Mouse (Mus musculus) ES-E14 (cell line): ENCODE data around the gene Rab44.

Experiments used
- MAFK ChIP-seq: IDR thresholded peaks from 2 replicates; pipeline ENCODE4 v1.6.1; 2014; ENCODE audit warnings: mild to moderate bottlenecking, low read depth, low read length, inconsistent platforms; ENCODE audit not compliant: insufficient read depth
- ZC3H11A ChIP-seq: IDR thresholded peaks from 2 replicates; pipeline ENCODE4 v1.6.1; 2012; ENCODE audit warnings: low read depth, mild to moderate bottlenecking, inconsistent platforms, low read length, borderline replicate concordance
- ZNF384 ChIP-seq: IDR thresholded peaks from 2 replicates; pipeline ENCODE4 v1.6.1; 2012; ENCODE audit warnings: low read depth, low read length, inconsistent platforms

- TF ChIP-seq MAFK (no peak), ZC3H11A (no peak), ZNF384 (no peak)
Observed at GRCm38 (mm10) chr17:29067847-29068246, 46.1 kb upstream of the Rab44 start.
